Mouse (Mus musculus) bone marrow, adult 2 months (tissue): ENCODE measurements around the gene Hist2h2aa2.

Source experiments
- CTCF ChIP-seq: fragments of 200-500 bp; IDR thresholded peaks from 2 replicates; pipeline ENCODE4 v1.5.1; 2011; ENCODE audit warnings: low read length, control low read depth; ENCODE audit not compliant: control insufficient read depth, insufficient read depth
- POLR2A ChIP-seq: fragments of 200-500 bp; IDR thresholded peaks from 2 replicates; pipeline ENCODE4 v1.6.1; 2011; ENCODE audit warnings: low read depth, mild to moderate bottlenecking, control low read depth, low read length, borderline replicate concordance; ENCODE audit not compliant: control insufficient read depth

DNA sequence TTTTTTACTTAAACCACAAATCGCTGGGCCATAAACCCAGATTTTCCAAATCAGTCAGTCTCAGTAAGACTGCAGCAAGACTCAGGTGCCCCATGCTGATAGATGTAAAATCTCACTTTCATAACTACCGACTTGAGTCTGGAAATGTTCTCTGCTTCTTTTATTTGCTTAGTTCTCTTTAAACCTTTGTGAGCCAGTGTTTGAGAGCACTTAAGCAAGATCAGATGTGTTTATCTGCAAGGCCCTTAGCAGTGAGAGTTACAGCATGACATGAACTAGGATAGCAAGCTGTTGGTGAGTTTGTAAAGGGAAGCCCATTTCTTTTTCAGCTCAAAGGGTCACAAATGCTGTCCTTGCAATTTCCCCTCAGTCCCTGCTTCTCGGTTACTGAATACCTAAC lies 17.1 kb upstream of the Hist2h2aa2 start:
- no peak for TF ChIP-seq POLR2A
- no peak for TF ChIP-seq CTCF
